Mouse (Mus musculus): ENCODE measurements at regions not wholly inside any gene's neighbourhood (a gene's known extent, or its start where the extent isn't known, plus 50 kb on each side); places are given as distances from the start of the nearest gene placed in this dataset.

GRCm38 (mm10) chr9:83221866-83222265, 75.4 kb upstream of the Hmgn3 start:
- no peaks in the 10 kb centered on the region for H3K79me2 ChIP-seq (replicated peaks; ENCODE audit: control insufficient read depth, extremely low read depth, insufficient read depth, poor library complexity, severe bottlenecking)
- no peak overlapping the region for H3K9ac ChIP-seq (ENCODE audit: insufficient read depth, low read depth)
- H3K4me2 ChIP-seq (ENCODE audit: insufficient read depth, low read depth, poor library complexity, severe bottlenecking), result no peak overlapping the region
- H3K4me3 ChIP-seq (replicated peaks in 1 of 3; ENCODE audit: low read depth in 2 of 3, low read length in 2 of 3, poor library complexity in 1 of 3), result no peak overlapping the region
- no peak for DNase-seq (ENCODE audit: extremely low read depth)
- no peaks in the 10 kb centered on the region for H3K9me3 ChIP-seq (replicated peaks; ENCODE audit: low read length)
- no peak for TF ChIP-seq MAX (IDR thresholded peaks at IDR 0.05; ENCODE audit: low read length)
- TF ChIP-seq MYC (IDR thresholded peaks at IDR 0.05; ENCODE audit: low read depth, low read length), result no peak
- no peak for TF ChIP-seq USF2 (conservative IDR thresholded peaks at IDR 0.05; ENCODE audit: low read depth, low read length)
- TF ChIP-seq ETS1 (conservative IDR thresholded peaks at IDR 0.05; ENCODE audit: low read depth, low read length), result no peak
- no peak for TF ChIP-seq MXI1 (IDR thresholded peaks at IDR 0.05; ENCODE audit: low read depth, low read length)
- TF ChIP-seq PAX5 (IDR thresholded peaks at IDR 0.05; ENCODE audit: low read length), result no peak
- TF ChIP-seq UBTF (IDR thresholded peaks at IDR 0.05; ENCODE audit: low read depth, low read length), result no peak
- no peak for TF ChIP-seq EP300 (IDR thresholded peaks at IDR 0.05; ENCODE audit: low read length)
- TF ChIP-seq USF1 (IDR thresholded peaks at IDR 0.05; ENCODE audit: low read depth, low read length), result no peak
- no peak for TF ChIP-seq SMC3 (IDR thresholded peaks at IDR 0.05; ENCODE audit: low read depth, low read length)
- TF ChIP-seq NRF1 (IDR thresholded peaks at IDR 0.05; ENCODE audit: low read depth, low read length), result no peak
- TF ChIP-seq CTCF (conservative IDR thresholded peaks at IDR 0.05 in 1 of 2, IDR thresholded peaks at IDR 0.05 in 1 of 2; ENCODE audit: low read depth in 2 of 2, low read length in 2 of 2), result no peak
- no peak for TF ChIP-seq CHD2 (IDR thresholded peaks at IDR 0.05; ENCODE audit: low read length)
- TF ChIP-seq TCF12 (IDR thresholded peaks at IDR 0.05; ENCODE audit: low read depth, low read length), result no peak
- no peak for TF ChIP-seq SIN3A (IDR thresholded peaks at IDR 0.05; ENCODE audit: low read length)
- no peak for TF ChIP-seq ELF1 (IDR thresholded peaks at IDR 0.05; ENCODE audit: low read depth, low read length)
- TF ChIP-seq JUND (conservative IDR thresholded peaks at IDR 0.05; ENCODE audit: low read depth, low read length), result no peak
- TF ChIP-seq HCFC1 (IDR thresholded peaks at IDR 0.05; ENCODE audit: low read depth, low read length), result no peak
- TF ChIP-seq NELFE (IDR thresholded peaks at IDR 0.05; ENCODE audit: low read depth, low read length), result no peak
- no peak for TF ChIP-seq RAD21 (IDR thresholded peaks at IDR 0.05; ENCODE audit: low read depth, low read length)
- H3K36me3 ChIP-seq (replicated peaks in 1 of 2; ENCODE audit: control insufficient read depth in 1 of 2, insufficient read depth in 1 of 2, low read length in 1 of 2), result no peaks in the 10 kb centered on the region
- dilution Hi-C loops (cut with MboI; ENCODE audit: extremely low pct_ligation_motif_present, extremely low pct_unique_long_range_greater_than_20kb, low sequenced_read_pairs) (no loop called here), in situ Hi-C loops (cut with MboI; ENCODE audit: low pct_ligation_motif_present, low pct_unique_long_range_greater_than_20kb, low sequenced_read_pairs) (no loop called here)
- H3K27ac ChIP-seq (ENCODE audit: insufficient read depth, low read depth), result no peak overlapping the region
- H3K4me1 ChIP-seq (ENCODE audit: control insufficient read depth in 1 of 2, insufficient read depth in 2 of 2), result no peaks in the 10 kb centered on the region
- no peaks in the 10 kb centered on the region for H3K27me3 ChIP-seq (replicated peaks)

DNA sequence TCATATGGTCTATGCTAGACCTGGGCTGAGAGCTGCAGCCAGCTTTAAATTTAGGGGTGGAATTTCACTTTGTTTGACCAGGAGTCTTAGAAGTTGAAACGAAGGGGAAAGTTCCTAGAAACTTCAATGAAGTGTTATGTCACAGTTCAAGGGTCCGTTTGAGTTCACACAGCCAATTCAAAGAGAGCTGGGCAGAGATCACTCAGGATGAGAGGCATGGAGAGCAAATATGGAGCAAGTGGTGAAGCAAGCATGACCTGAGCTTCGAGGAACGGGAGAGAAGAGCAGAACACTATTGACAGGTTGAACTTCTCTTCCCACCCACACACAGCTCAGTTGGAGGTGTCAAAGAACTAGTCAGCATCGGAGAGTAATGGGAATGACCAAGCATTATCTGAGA, 56.1 kb upstream of the Hmgn3 start:
- in situ Hi-C loops (cut with MboI; ENCODE audit: low pct_ligation_motif_present, low pct_unique_long_range_greater_than_20kb, low sequenced_read_pairs), result no loop called here
- TF ChIP-seq UBTF (IDR thresholded peaks at IDR 0.05; ENCODE audit: low read depth, low read length), result no peak
- TF ChIP-seq SMC3 (IDR thresholded peaks at IDR 0.05; ENCODE audit: low read depth, low read length), result no peak
- TF ChIP-seq IRF4 (IDR thresholded peaks at IDR 0.05; ENCODE audit: low read depth, low read length), result no peak
- no peak for TF ChIP-seq CTCF (conservative IDR thresholded peaks at IDR 0.05 in 1 of 2, IDR thresholded peaks at IDR 0.05 in 1 of 2; ENCODE audit: low read depth in 2 of 2, low read length in 2 of 2)
- TF ChIP-seq KAT2A (IDR thresholded peaks at IDR 0.05; ENCODE audit: insufficient replicate concordance, low read length), result no peak
- no peak for TF ChIP-seq PAX5 (IDR thresholded peaks at IDR 0.05; ENCODE audit: low read length)

More for the DNA sequence above, 56.1 kb upstream of the Hmgn3 start:
- no peak overlapping the region for H3K4me2 ChIP-seq (ENCODE audit: insufficient read depth, low read depth, poor library complexity, severe bottlenecking)
- H3K9me3 ChIP-seq (replicated peaks; ENCODE audit: low read length), result no peaks in the 10 kb centered on the region
- H3K4me1 ChIP-seq (ENCODE audit: control insufficient read depth in 1 of 2, insufficient read depth in 2 of 2), result no peaks in the 10 kb centered on the region
- H3K4me3 ChIP-seq (replicated peaks in 1 of 3; ENCODE audit: low read depth in 2 of 3, low read length in 2 of 3, poor library complexity in 1 of 3), result no peak overlapping the region
- dilution Hi-C loops (cut with MboI; ENCODE audit: extremely low pct_ligation_motif_present, extremely low pct_unique_long_range_greater_than_20kb, low sequenced_read_pairs), result no loop called here
- no peak overlapping the region for H3K9ac ChIP-seq (ENCODE audit: insufficient read depth, low read depth)
- H3K27me3 ChIP-seq (replicated peaks), result no peaks in the 10 kb centered on the region
- H3K36me3 ChIP-seq (replicated peaks in 1 of 2; ENCODE audit: control insufficient read depth in 1 of 2, insufficient read depth in 1 of 2, low read length in 1 of 2), result no peaks in the 10 kb centered on the region
- no peaks in the 10 kb centered on the region for H3K79me2 ChIP-seq (replicated peaks; ENCODE audit: control insufficient read depth, extremely low read depth, insufficient read depth, poor library complexity, severe bottlenecking)
- no peak overlapping the region for H3K27ac ChIP-seq (ENCODE audit: insufficient read depth, low read depth)
- no peak for DNase-seq (ENCODE audit: extremely low read depth)
